Mouse (Mus musculus) kidney, adult 2 months (tissue): Measurements from ENCODE around the gene Flot2.

Source experiments
- CTCF ChIP-seq: fragments of 200-500 bp; conservative IDR thresholded peaks from 2 replicates; pipeline ENCODE4 v1.5.1; 2011; ENCODE audit warnings: low read depth, mild to moderate bottlenecking, control low read depth, low read length, moderate library complexity, mixed read lengths; ENCODE audit not compliant: insufficient read depth, insufficient read length
- POLR2A ChIP-seq: fragments of 200-500 bp; IDR thresholded peaks from one replicate; pipeline ENCODE4 v1.6.1; 2011; ENCODE audit warnings: low read depth, low read length, control low read depth

DNA sequence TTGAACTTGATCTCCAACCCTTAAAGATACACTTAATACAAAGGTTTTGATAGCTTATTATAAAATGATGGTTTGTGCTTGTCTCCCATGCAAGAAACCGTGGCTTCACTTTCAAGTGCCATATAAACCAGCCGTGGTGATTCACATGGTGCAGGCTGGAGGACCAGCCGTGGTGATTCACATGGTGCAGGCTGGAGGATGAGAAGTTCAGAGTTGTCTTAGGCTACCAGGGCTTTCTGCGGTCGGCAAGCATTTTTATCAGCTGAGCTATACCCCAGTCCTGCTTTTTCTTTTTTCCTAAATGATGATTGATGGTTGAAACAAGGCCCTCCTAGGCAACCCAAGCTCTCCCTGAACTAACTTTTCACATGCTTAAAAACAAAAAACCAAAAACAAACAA lies 64.4 kb downstream of the Flot2 start:
- TF ChIP-seq POLR2A (no peak), CTCF (no peak)
